Mouse (Mus musculus) urinary bladder, postnatal 10 days (tissue): ENCODE data around the gene Dnajc17.

ENCODE experiments used
- DNase-seq: peaks from one replicate; pipeline ENCODE4 v3.0.0; 2022; ENCODE audit warnings: low spot score

The Dnajc17 gene

DNA sequence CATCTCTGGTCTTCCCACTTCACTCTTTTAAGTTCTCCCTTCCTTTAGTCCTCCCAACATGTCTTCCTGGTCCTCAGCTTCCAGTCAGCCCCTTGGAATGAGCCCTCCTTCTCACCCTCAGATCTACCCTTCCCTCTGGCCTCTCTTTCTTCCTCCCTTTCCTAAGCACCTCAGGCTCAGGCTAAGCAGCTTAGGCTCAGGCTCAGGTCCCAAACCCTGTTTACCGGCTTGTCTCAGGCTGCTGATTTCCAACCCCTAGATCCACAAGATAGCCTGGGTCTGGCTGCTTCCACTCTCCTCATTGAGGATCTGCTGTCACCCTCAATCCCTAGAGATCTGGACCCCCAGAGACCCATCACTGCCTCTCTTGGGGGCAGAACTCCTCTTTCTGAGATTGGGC is 10.5 kb downstream of the Dnajc17 start:
- no peak for DNase-seq

DNA sequence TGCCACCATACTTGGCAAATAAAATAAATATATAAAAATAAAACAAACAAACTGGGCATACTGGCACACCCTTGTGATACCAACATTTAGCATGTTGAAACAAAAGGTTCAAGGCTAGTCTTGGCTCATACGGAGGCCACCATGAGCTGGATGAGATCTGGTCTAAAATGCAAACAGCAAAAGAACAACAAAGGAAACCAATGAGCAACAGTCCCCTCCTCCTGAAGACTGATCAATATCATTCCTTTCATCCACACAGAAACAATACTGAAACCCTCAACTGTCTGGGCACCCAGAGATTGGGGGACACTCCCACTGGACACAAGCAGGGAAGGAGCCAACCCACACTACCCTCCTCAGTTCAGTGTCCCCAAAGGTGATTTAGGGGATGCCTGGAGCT is 11.1 kb downstream of the Dnajc17 start:
- DNase-seq = no peak

DNA sequence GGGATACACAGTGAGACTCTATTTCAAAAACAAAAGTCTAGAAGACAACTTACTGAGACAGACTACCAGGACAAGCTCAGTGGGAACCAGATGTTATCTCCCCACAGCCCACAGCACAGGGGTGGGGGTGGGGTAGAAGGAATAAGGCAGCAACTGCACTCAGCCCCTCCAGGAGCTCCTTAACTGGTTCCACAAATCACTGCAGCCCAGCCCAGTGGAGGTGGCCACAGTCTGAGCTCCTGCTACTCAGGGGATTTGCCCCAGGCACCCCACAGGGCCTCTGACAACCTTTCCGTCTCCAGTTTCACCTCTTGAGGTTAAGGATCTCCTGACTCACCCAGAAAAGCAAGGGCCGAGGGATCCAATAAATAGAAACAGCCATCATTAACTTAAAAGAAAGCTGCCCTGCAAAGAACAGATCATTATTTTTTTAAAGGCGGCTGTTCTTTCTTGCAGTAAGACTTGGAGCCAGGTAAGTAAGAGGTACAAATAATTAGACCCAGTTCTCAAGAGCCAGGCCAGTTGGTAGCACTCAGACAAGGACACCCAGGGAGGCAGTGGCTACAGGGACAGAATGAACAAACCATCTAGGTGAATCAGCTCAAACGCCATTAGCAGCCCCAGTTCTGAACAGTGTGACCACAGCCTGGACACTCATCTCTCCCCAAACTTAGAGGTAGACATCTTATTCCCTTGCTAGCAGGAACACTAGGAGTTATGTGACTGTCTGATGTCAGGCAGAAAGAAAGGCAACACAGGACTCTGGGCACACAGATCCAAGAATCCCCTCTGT is 12.1 kb downstream of the Dnajc17 start:
- DNase-seq = no peak

DNA sequence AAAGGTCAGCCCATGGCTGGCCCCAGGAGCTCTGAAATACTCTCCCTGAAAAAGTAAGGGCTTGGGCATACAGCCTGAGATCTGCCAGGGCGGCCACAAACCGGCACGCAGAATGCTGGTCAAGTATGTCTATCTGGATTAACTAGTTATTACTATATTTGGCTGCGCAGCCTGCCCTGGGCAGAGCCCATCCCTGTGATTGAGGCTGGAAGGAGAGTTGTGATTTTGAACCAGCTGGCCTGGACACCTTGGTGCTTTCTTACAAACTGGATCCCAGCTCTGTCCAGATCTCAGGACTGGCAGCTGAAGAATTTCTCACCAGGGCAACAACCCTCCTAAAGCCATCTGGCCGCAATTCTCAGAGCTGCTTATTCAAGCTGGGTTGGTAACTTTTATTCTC is 14.5 kb downstream of the Dnajc17 start:
- no peak for DNase-seq

DNA sequence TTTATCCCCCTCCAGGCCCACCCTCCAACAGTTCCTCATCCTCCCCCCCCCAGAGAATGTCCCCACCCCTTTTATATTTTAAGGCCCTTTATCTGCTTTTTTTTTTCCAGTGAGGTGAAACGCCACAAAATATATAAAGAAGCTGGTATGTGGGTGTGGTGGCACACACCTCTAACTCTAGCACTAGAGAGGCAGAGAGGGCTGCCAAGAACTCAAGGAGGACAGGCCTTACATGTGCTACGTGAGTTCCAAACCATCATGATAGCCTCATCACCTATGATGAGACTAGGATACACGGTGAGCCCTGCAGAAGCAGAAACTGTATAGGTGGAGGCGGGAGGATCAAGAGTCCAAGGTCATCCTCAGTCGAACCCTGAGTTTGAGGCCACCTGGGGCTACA is 17.6 kb downstream of the Dnajc17 start:
- no peak for DNase-seq

DNA sequence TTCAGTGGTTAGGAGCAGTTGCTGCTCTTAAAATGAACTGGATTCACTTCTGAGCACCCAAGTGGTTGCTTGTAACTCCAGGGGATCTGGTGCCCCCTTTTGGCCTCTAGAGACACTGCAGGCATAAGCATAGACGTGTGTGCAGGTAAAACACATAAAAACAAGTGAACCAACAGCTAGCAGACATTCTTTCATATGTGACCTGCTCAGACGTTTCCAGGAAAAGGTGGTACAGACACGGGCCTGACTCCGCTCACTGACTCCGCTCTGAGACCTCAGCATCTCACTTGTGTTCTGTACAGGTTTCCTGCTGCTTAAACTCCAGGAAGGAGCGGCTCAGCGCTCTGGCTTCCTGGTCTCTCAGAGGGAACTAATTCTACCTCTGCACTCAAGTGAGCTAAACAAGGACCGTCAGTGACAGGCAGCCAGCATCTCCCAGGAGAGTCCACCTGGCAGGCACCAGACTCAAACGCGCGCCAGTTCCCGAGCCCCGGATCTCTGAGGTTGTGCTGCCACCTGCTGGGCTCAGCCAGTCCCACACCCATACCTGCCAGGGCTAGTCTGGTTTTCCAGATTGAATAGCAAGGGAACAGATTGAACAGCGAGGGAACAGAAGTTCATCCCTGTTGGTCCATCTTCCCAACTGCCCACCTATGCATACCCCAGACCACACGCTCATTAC is 19.4 kb downstream of the Dnajc17 start:
- peak; percentile 60 for DNase-seq

DNA sequence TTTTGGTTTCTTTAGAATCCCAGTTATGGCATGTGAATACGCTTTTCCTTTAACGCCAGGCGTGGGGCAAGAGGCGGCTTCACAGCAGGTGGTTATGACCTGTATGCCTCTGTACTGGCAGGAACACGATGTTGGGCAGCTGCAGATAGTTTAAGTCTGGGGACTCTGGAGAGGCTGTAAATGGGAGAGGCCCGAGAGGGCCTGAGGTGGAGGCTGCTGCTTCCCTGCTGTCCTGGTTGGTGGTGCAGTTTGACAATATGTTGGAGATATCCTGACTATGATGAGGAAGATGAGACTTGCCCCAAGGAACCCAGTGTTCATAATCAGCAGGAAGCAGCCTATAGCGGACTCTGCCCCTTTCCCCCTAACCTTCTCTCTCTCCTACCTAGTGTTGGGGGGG is 25.7 kb downstream of the Dnajc17 start:
- DNase-seq = no peak

DNA sequence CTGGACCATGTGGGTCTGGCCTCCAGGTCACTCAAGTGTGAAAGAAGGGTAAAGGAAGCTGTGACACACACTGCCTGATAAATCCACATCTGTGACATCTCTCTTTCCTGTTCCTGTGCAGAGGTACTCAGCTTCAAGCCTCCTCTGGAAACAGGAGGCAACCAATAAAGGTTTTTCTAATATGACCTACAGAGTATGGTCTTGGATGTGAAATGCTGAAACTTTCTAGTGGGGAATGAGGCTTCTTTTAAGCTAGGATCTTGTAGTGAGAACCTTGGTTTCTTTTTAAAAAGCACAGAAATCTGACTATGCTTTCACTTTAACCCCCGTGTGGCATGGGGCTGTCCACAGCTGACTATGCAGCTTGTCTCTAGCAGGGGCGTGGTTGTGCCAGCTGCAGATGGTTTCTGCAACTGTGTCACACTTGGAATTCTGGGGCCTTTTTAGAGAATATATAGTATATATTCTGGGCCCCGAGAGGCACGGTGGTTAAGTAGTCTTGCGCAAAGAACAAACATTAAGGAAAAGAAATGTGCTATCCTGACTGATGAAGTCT is 31.1 kb downstream of the Dnajc17 start:
- DNase-seq = no peak

DNA sequence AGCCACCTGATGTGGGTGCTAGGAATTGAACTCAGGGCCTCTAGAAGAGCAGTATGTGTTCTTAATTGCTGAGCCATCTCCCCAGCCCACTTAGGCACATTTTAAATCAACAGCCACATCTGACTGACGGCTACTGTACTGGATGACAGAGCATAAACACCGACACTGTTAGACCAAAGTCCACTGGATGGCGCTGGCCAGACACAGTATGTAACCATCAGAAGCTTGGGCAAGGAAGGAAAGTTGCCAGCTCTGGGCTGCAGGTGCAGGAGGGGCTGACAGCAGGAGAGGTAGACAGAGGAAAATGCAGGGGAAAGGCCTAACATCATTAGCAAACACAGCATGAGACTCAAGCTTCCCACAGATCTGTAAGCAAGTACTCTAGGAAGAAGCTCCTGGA is 31.8 kb downstream of the Dnajc17 start:
- no peak for DNase-seq

DNA sequence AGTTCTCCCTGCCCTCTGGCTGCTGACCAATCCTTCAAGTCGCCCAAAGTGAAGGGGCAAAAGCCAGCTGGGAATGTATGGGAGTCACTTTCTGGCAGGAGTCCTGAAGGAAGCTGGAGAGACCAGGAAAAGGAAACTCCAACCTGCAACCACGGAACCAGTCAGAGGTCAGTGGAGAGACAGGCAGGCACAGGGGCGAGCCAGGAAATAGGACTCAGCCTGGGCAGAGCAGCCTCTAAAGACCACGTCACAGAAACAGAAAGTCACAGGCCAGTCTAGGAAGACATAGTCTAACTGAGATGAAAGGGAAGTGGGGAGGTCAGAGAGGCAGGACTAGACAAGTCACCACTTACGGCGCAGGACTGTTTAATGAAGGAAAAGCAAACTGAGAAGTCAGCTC is 33.0 kb downstream of the Dnajc17 start:
- no peak for DNase-seq

DNA sequence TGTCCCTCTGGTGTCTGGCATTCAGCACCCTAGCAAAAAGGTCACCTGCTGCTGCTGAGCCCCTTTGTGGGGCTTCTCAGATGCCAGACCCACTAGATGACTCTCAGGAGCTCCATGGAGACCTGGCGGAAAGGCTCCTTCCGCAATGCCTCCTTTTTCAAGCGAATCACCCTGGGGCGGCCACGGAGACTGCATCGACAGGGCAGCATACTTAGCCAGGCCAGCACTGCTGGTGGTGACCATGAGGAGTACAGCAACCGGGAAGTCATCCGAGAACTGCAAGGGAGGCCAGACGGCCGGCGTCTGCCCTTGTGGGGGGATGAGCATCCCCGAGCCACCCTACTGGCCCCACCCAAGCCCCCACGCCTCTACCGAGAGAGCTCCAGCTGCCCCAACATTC is 33.7 kb downstream of the Dnajc17 start:
- no peak for DNase-seq

DNA sequence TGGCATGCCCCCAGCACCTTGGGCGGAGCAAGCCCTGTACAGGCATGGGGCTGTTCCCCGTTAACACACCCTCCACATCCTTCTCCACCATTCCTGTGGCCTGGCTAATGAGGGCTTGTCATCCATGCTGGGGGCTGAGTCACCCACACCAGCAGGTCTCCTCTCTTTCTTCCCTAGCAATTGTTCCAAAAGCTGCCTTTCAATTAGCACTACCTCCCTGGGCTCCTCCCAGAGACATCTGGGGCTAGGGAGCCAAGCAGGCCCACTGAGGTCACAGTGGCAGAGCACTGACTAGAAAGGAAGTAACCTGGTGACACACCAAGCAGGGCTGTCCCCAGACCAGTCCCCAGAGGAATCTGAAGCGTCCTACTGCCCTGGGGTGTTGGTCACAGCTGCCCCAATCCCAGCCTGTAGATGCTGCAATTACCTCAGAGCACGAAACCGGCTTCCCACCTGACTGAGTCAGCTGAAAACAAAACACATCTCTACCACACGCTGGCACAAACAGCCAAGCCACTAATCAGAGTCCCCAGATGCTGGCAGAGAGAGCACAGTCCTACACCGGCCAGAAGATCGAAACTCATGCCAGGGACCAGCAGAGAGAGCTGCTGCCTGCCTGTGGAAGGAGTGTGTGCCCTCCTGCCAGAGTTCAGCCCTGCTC is 34.5 kb downstream of the Dnajc17 start, which contains the start of gene Gm14137:
Gene Gm14137 (plus strand): TSS at position 519 of the 661 bp plus-strand sequence.
- no peak for DNase-seq

DNA sequence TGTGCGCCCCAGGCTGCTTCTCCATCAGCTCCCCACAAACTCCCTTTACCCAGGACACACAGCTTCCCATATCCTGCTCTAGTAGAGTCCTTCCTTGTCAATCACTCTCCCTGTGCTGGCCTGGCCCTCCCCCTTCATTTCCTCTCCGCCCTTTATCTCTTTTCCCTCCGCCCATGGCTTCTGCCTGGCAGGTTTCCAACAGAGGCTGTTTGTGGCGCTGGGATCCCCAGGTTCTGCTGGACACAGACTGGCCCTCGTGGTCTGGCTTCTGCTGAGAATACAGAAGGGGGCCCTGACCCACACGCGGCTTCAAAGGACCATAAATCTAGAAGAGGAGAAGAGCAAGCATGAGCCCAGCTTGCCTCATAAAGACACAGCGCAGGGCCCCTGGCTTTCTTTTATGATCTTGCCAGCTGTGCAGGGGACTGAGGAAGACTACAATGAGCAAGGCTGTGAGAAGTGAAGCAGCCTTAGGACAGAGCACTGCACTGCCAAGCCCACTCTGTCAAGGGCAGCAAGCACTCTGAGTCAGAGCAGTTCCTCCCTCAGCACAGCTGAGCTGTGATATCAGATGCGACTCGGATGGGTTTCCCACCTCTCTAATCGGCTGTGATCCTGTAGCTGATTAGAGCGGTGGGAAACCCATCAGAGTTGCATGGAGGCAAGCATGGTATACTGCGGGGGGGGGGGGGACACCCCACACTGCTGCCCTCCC is 35.6 kb downstream of the Dnajc17 start:
- DNase-seq = no peak

DNA sequence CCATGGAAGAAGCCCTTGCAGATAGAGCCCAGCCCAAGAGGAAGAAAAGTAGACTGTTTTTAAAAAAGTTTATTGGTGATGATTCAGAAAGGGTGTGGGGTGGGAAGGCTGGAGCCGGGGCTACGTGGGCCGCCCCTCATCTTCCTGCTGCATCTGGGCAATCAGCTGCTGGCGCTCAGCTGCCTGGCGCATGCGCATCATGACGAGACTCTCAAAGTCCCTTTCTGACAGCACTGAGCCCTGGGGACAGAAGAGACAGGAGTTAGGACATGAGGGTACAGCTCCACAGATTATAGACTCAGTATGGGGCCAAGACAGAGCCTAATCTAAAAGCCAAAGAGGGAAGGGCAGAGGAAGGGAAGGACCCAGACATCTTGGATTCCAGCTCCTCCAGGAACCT is 36.1 kb downstream of the Dnajc17 start:
- DNase-seq = no peak

DNA sequence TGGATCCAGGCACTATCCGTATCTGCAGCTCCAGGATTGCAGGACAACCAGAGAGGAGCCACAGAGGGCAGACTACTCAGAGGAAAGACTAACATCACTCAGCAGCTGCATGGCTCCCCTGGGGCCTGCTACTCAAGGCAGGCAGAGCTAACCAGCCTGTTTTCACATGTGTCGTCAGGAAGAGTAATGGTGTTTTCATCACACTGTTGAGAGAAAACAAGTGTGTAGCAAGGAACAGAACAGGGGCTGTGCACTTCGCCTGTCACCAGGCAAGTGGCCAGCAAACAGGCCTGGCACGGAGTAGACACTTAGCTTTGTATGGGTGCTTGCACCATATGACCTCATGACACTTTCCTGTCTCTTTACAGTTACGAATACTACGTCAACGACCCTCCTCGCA is 37.0 kb downstream of the Dnajc17 start:
- no peak for DNase-seq

DNA sequence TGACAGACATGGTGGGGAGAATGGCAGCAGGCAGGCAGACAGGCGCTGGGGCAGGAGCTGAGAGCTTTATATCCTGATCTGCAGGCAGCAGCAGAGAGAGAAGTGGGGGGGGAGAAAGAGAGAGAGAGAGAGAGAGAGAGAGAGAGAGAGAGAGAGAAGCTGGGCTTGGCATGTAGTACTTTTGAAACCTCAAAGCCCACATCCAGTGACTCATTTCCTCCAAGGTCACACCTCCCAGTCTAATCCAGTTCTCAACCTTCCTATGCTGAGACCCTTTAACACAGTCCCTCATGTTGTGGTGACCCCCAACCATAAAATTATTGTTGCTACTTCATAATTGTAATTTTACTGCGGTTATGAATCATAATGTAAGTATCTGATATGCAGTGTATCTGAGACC is 38.3 kb downstream of the Dnajc17 start:
- no peak for DNase-seq

DNA sequence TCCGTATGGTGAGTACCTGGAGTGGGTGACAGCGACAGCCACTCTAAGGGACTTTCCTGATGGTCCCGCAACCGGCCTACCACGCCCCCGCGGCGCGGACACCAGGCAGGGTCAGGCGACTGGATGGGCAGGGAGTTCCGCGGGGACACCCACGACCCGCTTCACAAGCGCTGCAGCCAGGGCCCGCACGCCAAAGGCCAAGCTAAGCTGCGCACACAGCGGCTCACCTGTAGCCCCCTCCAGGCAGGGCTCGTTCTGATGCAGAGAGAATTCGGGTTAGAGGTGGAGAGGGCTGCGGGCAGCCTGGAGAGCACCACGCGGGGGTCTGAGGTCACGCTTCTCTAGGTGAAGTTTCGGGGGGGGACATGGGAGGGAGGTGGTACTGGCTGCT is 40.7 kb downstream of the Dnajc17 start:
- DNase-seq = no peak

DNA sequence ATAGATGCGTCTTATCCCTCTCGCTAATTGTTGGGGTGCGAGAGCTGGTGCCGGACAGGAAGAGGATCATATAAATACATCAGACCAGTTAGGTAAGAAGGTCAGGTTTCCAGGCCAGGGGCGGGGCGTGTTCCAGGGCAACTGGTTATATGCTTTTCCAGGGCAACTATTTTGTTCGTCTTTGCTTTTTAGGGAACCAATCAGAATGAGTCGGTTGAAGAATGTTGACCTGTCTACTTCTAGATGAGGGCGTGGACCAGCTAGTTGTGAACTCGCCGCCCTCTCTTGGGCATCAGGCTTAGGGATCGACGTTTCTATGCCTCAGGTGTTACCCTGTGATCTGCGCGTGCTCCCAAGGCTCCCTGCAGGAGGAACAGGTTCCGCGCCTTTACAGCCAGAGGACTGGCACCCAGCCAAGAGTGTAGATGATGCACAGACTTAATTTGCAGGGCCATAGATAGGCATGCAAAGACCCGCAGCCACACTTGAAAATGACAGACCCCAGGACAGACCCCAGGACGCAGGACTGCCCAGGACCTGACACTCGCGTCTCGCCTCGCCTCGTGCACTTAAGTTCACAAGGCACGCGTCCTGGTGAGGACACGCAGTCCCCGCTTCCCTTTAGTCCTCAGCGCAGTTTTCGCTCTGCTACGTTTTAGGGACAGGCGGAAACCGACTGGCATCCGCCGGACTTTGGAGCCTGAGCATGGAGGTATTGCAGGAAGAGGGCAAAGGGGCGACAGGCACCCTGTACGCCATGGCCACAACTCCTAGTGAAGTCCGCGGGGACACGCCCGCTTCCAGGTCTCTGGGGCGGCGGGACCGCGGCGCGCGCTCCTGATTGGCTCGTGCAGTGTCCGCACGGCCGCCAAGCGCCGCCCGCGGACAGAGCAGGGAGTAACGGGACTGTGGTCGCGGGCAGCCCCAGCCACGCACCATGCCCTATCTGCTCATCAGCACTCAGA is 41.4 kb downstream of the Dnajc17 start, which contains the start of gene Gchfr:
Gene Gchfr (plus strand): TSS at position 873 of the 965 bp plus-strand sequence.
- DNase-seq = no peak

DNA sequence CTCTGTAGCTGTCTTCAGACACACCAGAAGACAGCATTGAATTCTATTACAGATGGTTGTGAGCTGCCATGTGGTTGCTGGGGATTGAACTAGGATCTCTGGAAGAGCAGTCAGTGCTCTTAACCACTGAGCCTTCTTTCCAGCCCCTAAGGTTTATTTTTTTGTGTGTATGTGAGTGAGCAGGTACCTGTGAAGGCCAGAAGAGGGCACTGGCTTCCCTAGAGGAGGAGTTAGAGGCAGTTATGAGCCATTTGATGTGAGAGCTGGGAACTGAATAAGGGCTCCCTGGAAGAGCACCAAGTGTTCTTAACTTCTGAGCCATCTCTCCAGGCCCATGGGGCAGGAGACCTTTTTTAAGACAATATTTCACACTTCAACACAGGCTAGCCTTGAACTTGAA is 43.2 kb downstream of the Dnajc17 start:
- DNase-seq = no peak

DNA sequence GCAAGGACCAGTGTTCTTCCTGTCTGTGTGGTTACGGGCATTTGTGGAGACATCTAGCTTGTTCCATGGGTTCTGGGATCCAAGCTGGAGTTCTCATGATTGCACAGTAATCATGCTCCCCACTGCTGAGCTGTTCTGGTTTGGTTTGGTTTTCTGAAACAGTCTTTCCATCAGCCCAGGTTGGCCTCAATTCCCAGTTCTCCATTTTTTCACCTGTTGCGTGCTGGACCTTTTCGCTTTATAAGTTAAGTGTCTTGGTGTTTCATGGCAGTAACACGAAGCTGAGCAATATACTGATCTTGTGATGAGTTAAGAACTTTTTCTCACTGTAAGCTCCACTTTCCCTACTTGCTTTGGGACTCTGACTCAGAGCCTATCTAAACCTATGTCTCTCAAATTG is 44.6 kb downstream of the Dnajc17 start:
- DNase-seq = no peak

DNA sequence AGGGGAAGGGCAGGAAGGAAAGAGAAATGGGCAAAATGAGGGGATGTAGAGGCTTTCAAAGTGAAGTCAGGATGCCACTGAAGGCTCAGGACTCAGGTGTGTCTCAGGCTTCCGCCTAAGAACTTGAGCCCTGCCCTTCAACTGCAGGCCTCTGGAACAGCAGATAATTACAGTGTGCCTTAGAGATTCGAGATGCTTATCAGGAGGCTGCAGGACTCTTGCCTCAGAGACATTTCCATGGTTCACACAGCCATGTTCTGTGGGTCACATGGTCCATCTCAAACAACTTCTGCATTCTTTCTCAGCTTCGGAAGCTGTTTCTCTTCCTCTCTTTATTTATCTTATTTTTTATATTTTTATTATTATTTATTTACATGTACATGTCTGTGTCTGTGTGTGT is 45.5 kb downstream of the Dnajc17 start:
- DNase-seq = no peak
